Mouse (Mus musculus) small intestine, adult 2 months (tissue): ENCODE results near the gene Stk33. TPM values are rescaled to one million over a fixed set of nuclear protein-coding genes. Genes with fewer than 3 reads are reported as not detected.

Source experiments
- H3K27ac ChIP-seq: fragments of 200-500 bp; 2 replicates; pipeline ENCODE4 v1.5.1; 2012; ENCODE audit warnings: low read depth, low read length, control low read depth, inconsistent platforms; ENCODE audit not compliant: insufficient read depth
- H3K27me3 ChIP-seq: fragments of 200-500 bp; 2 replicates; pipeline ENCODE4 v1.6.1; 2012; ENCODE audit warnings: mild to moderate bottlenecking, moderate library complexity, low read length, inconsistent platforms; ENCODE audit not compliant: control insufficient read depth, insufficient read depth
- H3K36me3 ChIP-seq: fragments of 200-500 bp; 2 replicates; pipeline ENCODE4 v1.6.1; 2012; ENCODE audit warnings: mild to moderate bottlenecking, low read length, control low read depth, inconsistent platforms; ENCODE audit not compliant: control insufficient read depth, insufficient read depth
- H3K4me1 ChIP-seq: fragments of 200-500 bp; 2 replicates; pipeline ENCODE4 v1.6.1; 2012; ENCODE audit warnings: low read length, inconsistent platforms, mixed read lengths; ENCODE audit not compliant: control insufficient read depth, insufficient read depth, insufficient read length
- H3K4me3 ChIP-seq: fragments of 200-500 bp; 2 replicates; pipeline ENCODE4 v1.5.1; 2012; ENCODE audit warnings: low read depth, mild to moderate bottlenecking, control low read depth, inconsistent platforms, low read length, moderate library complexity
- CTCF ChIP-seq: fragments of 200-500 bp; IDR thresholded peaks from 2 replicates; pipeline ENCODE4 v1.5.1; 2012; ENCODE audit warnings: low read depth, mild to moderate bottlenecking, control low read depth, inconsistent platforms, low read length, moderate library complexity, mixed read lengths; ENCODE audit not compliant: insufficient replicate concordance, insufficient read length; ENCODE audit errors: extremely low read depth
- POLR2A ChIP-seq: fragments of 200-500 bp; IDR thresholded peaks from 2 replicates; pipeline ENCODE4 v1.6.1; 2012; ENCODE audit warnings: low read depth, mild to moderate bottlenecking, control low read depth, inconsistent platforms, low read length, moderate library complexity
- WGBS: fragments of 180-500 bp; shearing (Covaris S2); methylation state at CpG from one replicate; pipeline ENCODE4 v1.1.7; 2018; 5-methylcytosine and 5-hydroxymethylcytosine counted together
- polyA plus RNA-seq: library from polyadenylated mRNA; depleted of rRNA; stranded (reverse); fragments of >200 nt; gene quantifications from 2 replicates; pipeline ENCODE4 v1.2.3, GENCODE M21; 2012

Stk33 gene
- polyA plus RNA-seq, 1 experiment: not detected

DNA sequence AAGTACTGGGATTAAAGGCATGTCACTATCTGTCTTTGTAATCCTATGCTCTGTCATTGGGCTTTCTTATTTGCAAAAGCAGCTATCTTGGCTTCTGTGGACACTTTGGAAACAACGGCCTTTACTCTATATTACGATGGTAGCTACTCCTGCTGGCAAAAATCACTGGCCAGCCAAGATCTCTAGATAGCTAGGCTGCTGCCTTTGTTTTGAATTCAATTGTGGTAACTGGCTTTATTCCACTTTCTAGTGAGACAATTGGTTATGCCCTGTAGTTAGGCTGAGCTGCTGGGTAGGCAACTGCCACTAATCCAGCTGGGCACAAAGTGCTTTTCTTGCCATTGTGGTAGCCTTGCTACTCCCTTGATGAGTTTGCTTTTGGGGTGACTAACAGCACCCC is 129.4 kb downstream of the Stk33 start:
- Histone ChIP-seq H3K4me3 (no peak overlapping the region), H3K27me3 (no peaks in the 10 kb centered on the region), H3K4me1 (no peaks in the 10 kb centered on the region), H3K36me3 (no peaks in the 10 kb centered on the region), H3K27ac (no peak overlapping the region)
- WGBS: 78% methylated on average over 2 of the region's 2 CpGs
- TF ChIP-seq POLR2A: no peak
- TF ChIP-seq CTCF: no peak

DNA sequence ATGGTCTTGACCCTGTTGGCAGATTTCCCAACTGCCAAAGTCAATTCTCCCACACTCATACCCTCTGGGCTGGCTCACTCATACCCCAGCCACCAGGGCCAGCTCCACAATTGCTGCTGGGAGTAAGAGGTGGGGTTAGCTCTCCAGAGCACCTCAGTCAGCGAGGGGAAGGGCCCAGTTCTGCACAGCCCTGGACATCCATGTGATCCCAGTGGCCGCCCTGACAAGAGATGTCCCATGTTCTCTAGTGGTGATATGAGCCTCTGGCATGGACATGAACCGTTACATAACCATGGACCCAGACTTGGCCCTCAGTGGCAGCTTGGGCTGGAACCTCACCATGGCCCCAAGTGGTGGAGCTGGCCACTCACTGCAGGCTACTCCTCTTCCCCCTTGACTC is 143.1 kb downstream of the Stk33 start:
- Histone ChIP-seq H3K4me1 (no peaks in the 10 kb centered on the region), H3K27me3 (no peaks in the 10 kb centered on the region), H3K27ac (no peak overlapping the region), H3K36me3 (no peaks in the 10 kb centered on the region), H3K4me3 (no peak overlapping the region)
- WGBS: 85% methylated on average over 3 of the region's 3 CpGs
- no peak for TF ChIP-seq CTCF
- TF ChIP-seq POLR2A: no peak

DNA sequence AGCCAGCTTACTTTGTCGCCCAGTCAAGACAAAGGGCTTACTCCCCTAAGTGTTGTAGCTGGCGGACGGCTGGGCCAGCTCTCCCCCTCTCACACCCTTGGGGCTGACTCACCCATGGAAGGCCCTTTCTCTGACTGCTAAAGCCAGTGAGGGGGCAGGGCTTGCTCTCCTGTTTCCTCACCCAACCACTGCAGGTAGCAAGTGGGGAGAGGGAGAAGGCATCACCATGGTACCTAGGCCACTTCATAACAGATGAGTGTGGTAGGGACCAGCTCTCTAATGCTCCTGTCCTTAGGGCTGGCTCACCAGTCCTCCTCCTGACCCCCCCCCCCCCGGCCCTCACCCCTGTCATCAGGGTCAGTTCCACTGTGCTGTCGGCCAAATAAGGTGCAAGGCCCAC is 143.5 kb downstream of the Stk33 start:
- 82% methylated on average over 5 of the region's 5 CpGs for WGBS
- H3K36me3 ChIP-seq: no peaks in the 10 kb centered on the region
- no peak overlapping the region for H3K4me3 ChIP-seq
- H3K27me3 ChIP-seq: no peaks in the 10 kb centered on the region
- H3K4me1 ChIP-seq: no peaks in the 10 kb centered on the region
- TF ChIP-seq CTCF: no peak
- no peak for TF ChIP-seq POLR2A
- H3K27ac ChIP-seq: no peak overlapping the region

DNA sequence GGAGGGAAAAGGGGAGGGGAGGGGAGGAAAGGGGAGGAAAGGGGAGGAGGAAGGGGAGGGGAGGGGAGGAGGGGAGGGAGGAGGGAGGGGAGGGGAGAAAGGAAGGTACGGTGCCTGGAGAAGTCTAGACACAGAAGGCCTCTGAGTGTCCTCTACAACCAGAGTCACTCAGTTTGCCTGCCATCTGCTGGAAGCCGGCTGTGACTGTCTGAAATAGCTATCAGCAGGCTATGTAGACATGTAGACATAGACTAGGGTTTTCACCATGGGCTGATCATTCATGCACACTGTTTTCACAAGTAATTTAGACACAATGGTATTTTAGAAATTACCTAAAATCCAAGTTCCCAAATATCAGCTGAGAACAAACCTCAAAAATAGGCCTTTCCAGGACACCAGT is 148.4 kb downstream of the Stk33 start:
- Histone ChIP-seq H3K27me3 (no peaks in the 10 kb centered on the region), H3K36me3 (no peaks in the 10 kb centered on the region), H3K4me1 (no peaks in the 10 kb centered on the region), H3K27ac (no peak overlapping the region), H3K4me3 (no peak overlapping the region)
- WGBS: 21% methylated on average over 2 of the region's 2 CpGs
- TF ChIP-seq POLR2A: no peak
- TF ChIP-seq CTCF: no peak

DNA sequence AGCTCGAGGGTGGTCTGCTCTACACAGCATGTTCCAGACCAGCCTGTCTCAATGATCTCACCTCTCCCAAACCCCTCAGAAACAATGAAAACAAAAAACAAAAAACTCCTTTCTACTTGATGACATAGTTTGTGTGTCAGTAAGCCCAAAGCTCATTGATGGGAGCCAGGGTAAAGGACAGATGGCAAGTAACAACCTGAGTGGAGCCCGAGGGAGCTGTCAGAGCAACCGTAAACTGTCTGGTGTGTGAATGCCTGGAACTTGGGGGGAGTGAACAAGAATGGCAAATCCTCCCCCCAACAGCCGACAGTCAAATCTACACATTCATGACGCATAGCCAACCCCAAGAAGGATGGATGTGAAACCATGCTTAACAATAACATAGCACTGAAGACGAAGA is 149.8 kb downstream of the Stk33 start:
- Histone ChIP-seq H3K27ac (no peak overlapping the region), H3K36me3 (no peaks in the 10 kb centered on the region), H3K4me3 (no peak overlapping the region), H3K4me1 (no peaks in the 10 kb centered on the region), H3K27me3 (no peaks in the 10 kb centered on the region)
- WGBS: 75% methylated on average over 6 of the region's 6 CpGs
- no peak for TF ChIP-seq POLR2A
- TF ChIP-seq CTCF: no peak

DNA sequence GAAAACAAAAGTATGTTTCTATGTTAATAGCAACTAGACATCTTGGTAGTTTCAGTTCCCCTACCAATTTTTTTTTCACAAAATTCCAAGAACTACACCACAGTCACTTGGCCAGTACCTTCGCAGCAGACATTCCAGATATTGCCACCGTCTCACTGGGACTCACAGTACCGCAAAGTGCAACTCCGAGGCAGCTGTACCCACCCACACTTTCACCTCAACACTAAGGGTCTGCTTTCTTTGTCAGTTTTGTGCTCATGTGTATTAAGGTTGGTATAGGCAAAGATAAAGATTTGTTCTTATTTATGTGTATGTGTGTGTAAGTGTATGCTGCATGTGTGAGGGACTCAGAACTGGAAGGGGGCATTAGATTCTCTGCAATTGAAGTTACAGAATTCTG is 156.8 kb downstream of the Stk33 start:
- Histone ChIP-seq H3K27ac (no peak overlapping the region), H3K36me3 (no peaks in the 10 kb centered on the region), H3K4me3 (no peak overlapping the region), H3K4me1 (no peaks in the 10 kb centered on the region), H3K27me3 (no peaks in the 10 kb centered on the region)
- 80% methylated on average over 4 of the region's 4 CpGs for WGBS
- no peak for TF ChIP-seq CTCF

DNA sequence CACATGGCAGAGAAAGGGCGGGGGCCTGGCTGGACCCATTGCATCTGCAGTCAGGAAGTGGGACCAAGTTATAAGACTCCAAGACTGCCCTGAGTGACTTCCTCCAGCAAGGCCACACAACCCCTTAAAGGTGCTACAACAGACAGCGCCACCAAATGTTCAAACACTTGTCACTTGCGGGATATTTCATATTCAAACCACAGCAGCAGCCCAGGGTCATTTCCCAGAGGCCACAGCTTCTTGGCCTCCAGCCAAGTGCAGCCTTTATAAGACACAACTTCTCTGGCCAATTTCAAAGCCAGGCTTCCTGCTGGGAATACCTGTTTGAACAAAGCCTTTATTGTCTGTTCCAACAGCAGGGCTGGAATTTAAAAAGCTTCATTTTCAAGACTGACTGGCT is 162.3 kb downstream of the Stk33 start:
- WGBS: 31% methylated on average over 3 of the region's 3 CpGs
- Histone ChIP-seq H3K27ac (no peak overlapping the region), H3K4me1 (no peaks in the 10 kb centered on the region), H3K4me3 (no peak overlapping the region), H3K27me3 (no peaks in the 10 kb centered on the region), H3K36me3 (no peaks in the 10 kb centered on the region)
- no peak for TF ChIP-seq POLR2A
- TF ChIP-seq CTCF: no peak

DNA sequence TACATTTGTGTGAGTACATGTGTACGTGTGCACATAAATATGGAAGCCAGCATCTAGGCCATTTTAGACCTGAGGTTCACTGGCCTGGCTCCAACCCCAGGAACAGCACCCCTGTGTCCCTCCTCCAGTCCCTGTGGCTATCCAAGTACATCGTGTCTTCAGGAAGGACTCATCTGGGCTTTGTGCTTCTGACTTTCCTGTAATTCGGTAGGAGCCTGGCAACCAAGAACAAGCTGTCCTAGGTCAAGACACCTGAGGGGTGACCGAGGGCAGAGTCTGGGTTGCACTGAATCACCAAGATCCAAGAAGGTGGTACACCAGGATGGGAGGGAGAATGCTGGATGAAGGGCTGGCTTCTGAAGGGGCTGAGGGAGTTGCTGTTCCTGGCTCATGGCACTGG is 163.0 kb downstream of the Stk33 start:
- Histone ChIP-seq H3K36me3 (no peaks in the 10 kb centered on the region), H3K27me3 (no peaks in the 10 kb centered on the region), H3K4me1 (no peaks in the 10 kb centered on the region), H3K27ac (no peak overlapping the region), H3K4me3 (no peak overlapping the region)
- no peak for TF ChIP-seq POLR2A
- no peak for TF ChIP-seq CTCF
- WGBS: 88% methylated on average over 4 of the region's 4 CpGs
